ENCODE assay signal across 23 mouse cellular contexts in the genomic region with DNA sequence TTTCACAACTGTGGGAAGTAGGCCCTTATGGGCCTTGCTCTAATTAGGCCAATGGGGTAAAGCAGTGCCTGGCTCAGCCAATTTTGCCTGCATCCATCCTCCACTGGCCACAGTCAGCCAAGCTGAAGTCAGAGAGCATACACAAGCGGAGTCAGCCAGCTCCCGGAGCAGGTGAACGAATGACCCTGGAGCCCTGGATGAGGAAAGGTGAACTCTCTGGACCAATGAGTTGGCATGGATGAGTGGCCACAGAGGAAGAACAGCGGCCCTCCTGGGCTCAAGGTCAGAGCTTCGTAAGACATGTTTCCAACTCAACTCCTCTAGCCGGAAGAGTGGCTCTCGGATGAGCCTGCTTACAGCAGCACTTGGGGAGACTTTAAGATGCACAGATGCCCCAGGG.
A peak's percentile ranks its signal among the peaks of the same experiment; 100 is the strongest.
DNase-seq lines count a peak whose midpoint lies in the region; ATAC-seq lines count a peak whose summit lies in the region.
"Had no signal": no experiment of that assay in that cellular context is flagged by ENCODE, and none has a peak within 500 bp of the region (broad histone marks: within the 10 kb centered on the region; RNA-seq: fewer than 3 reads in every experiment).

No protein-coding gene starts in this region.

- DNase-seq in kidney, adult 11 months: peak; percentile 15
- peak; percentile 13 to 58 for DNase-seq in kidney, adult 8-10 months
- DNase-seq in kidney, postnatal 10 days: peak; percentile 21
- no peak for DNase-seq in frontal cortex, adult 2 months (ENCODE audit: extremely low spot score in 1 of 2, low spot score in 1 of 2)
- DNase-seq in cerebellum, adult 9-10 months: no peak
- DNase-seq: cerebellum, adult 18-20 months; cerebellum, postnatal 14 days; embryo, embryonic 11 days; gastrocnemius, postnatal 14 days; heart, adult 2 months; heart, postnatal 14 days had no signal

- H3K4me2 ChIP-seq in kidney, embryonic 15.5 days: no peak overlapping the region
- no peak overlapping the region for H3K4me2 ChIP-seq in forebrain, embryonic 15.5 days (replicated peaks)
- H3K4me2 ChIP-seq: embryonic facial prominence, embryonic 15.5 days; heart, embryonic 11.5 days; heart, embryonic 15.5 days; hindbrain, embryonic 13.5 days had no signal

- peaks cover 12% of the 10 kb centered on the region for H3K4me1 ChIP-seq in kidney, embryonic 15.5 days
- H3K4me1 ChIP-seq in forebrain, embryonic 15.5 days: no peaks in the 10 kb centered on the region
- H3K4me1 ChIP-seq: embryonic facial prominence, embryonic 15.5 days had no signal

- H3K4me3 ChIP-seq in kidney, embryonic 15.5 days (replicated peaks): no peak overlapping the region
- no peak overlapping the region for H3K4me3 ChIP-seq in forebrain, embryonic 15.5 days
- H3K4me3 ChIP-seq: embryonic facial prominence, embryonic 15.5 days; erythroblast, embryonic 14.5 days; forebrain, embryonic 10.5 days; heart, adult 2 months; heart, embryonic 15.5 days; hindbrain, embryonic 13.5 days had no signal

- WGBS in kidney, embryonic 15.5 days: 55% methylated on average over 7 of the region's 7 CpGs
- 93% methylated on average over 7 of the region's 7 CpGs for WGBS in forebrain, embryonic 15.5 days

- ATAC-seq in kidney, embryonic 15.5 days (replicated peaks; ENCODE audit: low FRiP score): no peak
- no peak for ATAC-seq in forebrain, embryonic 15.5 days (replicated peaks)
- ATAC-seq: activated CD4-positive, CD25-positive, alpha-beta regulatory T cell, adult 4 months; forebrain, embryonic 16.5 days; hindbrain, postnatal 0 days; Patski had no signal

- H3K27me3 ChIP-seq in kidney, embryonic 15.5 days: no peaks in the 10 kb centered on the region
- no peaks in the 10 kb centered on the region for H3K27me3 ChIP-seq in forebrain, embryonic 15.5 days
- H3K27me3 ChIP-seq: embryonic facial prominence, embryonic 15.5 days; heart, embryonic 15.5 days; hindbrain, embryonic 13.5 days had no signal

- H3K9me3 ChIP-seq in kidney, embryonic 15.5 days (replicated peaks): no peaks in the 10 kb centered on the region
- no peaks in the 10 kb centered on the region for H3K9me3 ChIP-seq in forebrain, embryonic 15.5 days
- H3K9me3 ChIP-seq: embryonic facial prominence, embryonic 15.5 days; forebrain, embryonic 10.5 days; heart, embryonic 15.5 days; hindbrain, embryonic 13.5 days had no signal

- H3K36me3 ChIP-seq in kidney, embryonic 15.5 days: no peaks in the 10 kb centered on the region
- no peaks in the 10 kb centered on the region for H3K36me3 ChIP-seq in forebrain, embryonic 15.5 days
- H3K36me3 ChIP-seq: embryonic facial prominence, embryonic 15.5 days; forebrain, embryonic 10.5 days; heart, embryonic 15.5 days; hindbrain, embryonic 13.5 days had no signal

- H3K9ac ChIP-seq in kidney, embryonic 15.5 days: no peak overlapping the region
- H3K9ac ChIP-seq in forebrain, embryonic 15.5 days (replicated peaks): no peak overlapping the region
- H3K9ac ChIP-seq: embryonic facial prominence, embryonic 15.5 days; heart, embryonic 15.5 days; hindbrain, embryonic 13.5 days had no signal

- no peak overlapping the region for H3K27ac ChIP-seq in kidney, embryonic 15.5 days
- H3K27ac ChIP-seq in forebrain, embryonic 15.5 days (replicated peaks): no peak overlapping the region
- H3K27ac ChIP-seq: embryonic facial prominence, embryonic 15.5 days; forebrain, embryonic 10.5 days; heart, adult 2 months; heart, embryonic 15.5 days; hindbrain, embryonic 13.5 days; hindbrain, postnatal 0 days had no signal

Comparison
In these comparisons a context has a peak if more than half of its experiments do, and no peak if none do; other contexts are left out.
1. DNase-seq: peak in kidney, adult 11 months (single experiment), kidney, adult 8-10 months (2 of 2) and kidney, postnatal 10 days (single experiment); none in frontal cortex, adult 2 months (0 of 2) and cerebellum, adult 9-10 months (single experiment).